Mouse (Mus musculus): ENCODE results near the gene Tpx2.

- TF ChIP-seq POLR2A (IDR thresholded peaks at IDR 0.05; ENCODE audit: insufficient read depth, low read length) (no peak), CTCF (IDR thresholded peaks at IDR 0.05; ENCODE audit: low read depth, low read length) (peak; percentile 95)
Measured at GRCm38 (mm10) chr2:152914310-152915120, 66.8 kb downstream of the Tpx2 start.
